Mouse (Mus musculus) heart, adult 2 months (tissue): Measurements from ENCODE around the gene Aldh3b3.

Source experiments
- CTCF ChIP-seq: fragments of 200-600 bp; IDR thresholded peaks from 2 replicates; pipeline ENCODE4 v1.8.1; 2022; ENCODE audit warnings: antibody characterized with exemption, mild to moderate bottlenecking, moderate library complexity
- EP300 ChIP-seq: fragments of 200-500 bp; IDR thresholded peaks from 2 replicates; pipeline ENCODE4 v1.6.1; 2011; ENCODE audit warnings: low read depth, low read length, control low read depth; ENCODE audit not compliant: insufficient read depth
- POLR2A ChIP-seq: fragments of 200-500 bp; IDR thresholded peaks from 2 replicates; pipeline ENCODE4 v1.6.1; 2011; ENCODE audit warnings: mild to moderate bottlenecking, low read depth, low read length, control low read depth; ENCODE audit not compliant: insufficient read depth

- TF ChIP-seq CTCF: peak; percentile 93
- no peak for TF ChIP-seq EP300
- TF ChIP-seq POLR2A: no peak
Observed at GRCm38 (mm10) chr19:3980309-3980708, 21.9 kb downstream of the Aldh3b3 start.
